Mouse (Mus musculus) spleen, postnatal 10 days (tissue): ENCODE data around the gene Otol1.
A peak's percentile ranks its signal among the peaks of the same experiment; 100 is the strongest.

ENCODE experiments used
- DNase-seq, 2 experiments: peaks; one replicate each; pipeline ENCODE4 v3.0.0; 2021 to 2022; ENCODE audit warnings: low spot score in 2 of 2

The Otol1 gene

DNA sequence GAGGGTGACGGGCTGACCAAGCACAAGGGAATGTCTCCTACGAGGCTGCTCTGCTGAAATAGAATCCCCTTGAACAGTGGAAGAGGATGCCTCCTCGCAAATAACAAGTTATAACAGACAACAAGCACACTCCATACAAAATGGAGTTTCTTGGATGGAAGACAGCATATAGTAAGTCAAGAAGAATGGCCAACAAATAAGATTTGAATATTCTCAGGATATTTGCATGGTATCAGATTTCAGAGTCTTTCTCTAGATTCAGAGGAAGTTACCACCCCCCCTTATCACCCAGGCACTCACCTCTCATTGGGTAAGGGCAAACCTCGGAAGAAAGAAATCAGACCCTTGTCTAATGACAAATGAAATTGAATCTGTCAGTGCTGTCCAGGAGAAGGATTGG, at the start of gene Otol1:
Otol1 (plus strand) TSS at position 301 of the 400 bp plus-strand sequence.
- no peak for DNase-seq

DNA sequence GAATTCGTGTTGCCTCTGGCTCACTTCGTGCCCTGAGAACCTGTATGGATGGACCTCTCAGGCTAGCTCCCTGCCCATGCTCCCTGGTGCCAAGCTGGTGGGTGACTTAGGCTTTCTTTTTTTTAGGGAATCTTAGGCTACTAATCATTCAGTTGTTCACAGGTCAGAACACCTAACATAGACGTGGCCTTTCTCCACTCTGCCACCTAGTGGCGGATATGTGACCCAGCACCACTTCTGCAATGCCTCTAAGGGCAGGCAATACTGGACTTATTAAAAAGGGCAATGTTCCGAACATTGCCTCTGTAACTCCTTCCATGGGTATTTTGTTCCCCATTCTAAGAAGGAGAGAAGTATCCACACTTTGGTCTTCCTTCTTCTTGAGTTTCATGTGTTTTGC, 45.2 kb upstream of the Otol1 start:
- DNase-seq = peak; percentile 8 to 29

DNA sequence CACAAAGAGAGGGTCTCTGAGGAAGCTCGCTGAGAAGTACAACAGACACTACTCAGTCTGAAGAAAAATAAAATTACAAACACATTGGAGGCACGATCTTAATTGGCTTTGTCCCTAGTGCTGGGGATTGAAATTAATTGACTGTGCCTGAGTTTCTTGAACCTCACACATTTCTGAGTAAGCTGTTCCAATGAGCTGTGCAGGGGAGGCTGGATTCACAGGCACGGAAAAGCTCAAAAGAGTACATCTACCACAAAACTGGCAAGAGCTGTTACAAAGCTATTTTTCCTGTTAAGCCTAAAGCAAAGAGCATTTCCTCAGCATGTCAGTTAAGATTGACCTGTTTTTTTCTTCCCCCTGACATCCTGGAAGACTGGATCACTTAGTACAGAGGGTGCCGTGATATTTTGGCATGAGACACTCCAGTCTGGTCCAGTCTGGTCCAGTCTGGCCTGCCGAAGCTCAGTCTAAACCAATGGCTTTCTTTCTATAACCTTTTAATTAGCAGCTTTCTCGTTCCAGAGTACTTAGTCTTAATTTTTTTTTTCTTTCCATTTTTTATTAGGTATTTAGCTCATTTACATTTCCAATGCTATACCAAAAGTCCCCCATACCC, 35.8 kb upstream of the Otol1 start:
- no peak for DNase-seq

DNA sequence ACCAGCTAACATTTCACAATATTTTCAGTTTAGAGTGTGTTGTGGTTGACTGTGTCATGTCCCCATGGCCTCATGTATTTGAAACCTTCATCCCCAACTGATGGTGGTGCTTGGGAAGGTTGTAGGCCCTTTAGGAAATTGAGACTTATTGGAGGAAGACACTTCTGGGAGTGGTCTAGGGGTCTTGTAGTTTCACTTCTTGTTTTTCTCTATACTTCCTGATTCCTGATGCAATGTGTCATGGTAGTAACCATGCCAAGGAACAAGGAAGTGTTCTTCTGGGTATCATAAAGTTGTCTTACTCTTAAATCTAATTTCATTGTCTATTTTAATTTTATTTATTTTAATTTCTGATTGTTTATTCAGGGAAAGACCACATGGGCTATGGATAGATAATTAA, 29.3 kb upstream of the Otol1 start:
- no peak for DNase-seq

GRCm38 (mm10) chr3:69993806-69994205, 13.6 kb upstream of the Otol1 start:
- no peak for DNase-seq

DNA sequence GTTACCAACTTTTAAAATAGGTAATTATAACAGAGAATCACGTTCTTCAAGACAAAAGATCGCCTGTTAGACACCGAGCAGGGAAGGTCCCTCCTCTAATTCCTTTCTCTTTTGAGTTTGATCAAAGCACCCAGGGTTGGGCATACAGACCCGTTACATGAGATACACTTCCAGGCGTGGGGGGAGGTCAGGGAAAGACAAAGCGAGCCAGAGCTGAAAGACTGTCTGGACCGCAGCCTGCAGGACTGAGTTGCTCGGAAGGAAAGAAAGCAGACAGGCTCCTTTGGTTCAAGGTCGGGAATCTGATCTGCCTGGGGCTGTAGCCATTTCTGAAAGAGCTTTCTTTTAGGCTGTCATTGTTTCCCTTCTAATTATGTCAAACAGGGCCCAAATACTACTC, 5.9 kb upstream of the Otol1 start:
- no peak for DNase-seq

DNA sequence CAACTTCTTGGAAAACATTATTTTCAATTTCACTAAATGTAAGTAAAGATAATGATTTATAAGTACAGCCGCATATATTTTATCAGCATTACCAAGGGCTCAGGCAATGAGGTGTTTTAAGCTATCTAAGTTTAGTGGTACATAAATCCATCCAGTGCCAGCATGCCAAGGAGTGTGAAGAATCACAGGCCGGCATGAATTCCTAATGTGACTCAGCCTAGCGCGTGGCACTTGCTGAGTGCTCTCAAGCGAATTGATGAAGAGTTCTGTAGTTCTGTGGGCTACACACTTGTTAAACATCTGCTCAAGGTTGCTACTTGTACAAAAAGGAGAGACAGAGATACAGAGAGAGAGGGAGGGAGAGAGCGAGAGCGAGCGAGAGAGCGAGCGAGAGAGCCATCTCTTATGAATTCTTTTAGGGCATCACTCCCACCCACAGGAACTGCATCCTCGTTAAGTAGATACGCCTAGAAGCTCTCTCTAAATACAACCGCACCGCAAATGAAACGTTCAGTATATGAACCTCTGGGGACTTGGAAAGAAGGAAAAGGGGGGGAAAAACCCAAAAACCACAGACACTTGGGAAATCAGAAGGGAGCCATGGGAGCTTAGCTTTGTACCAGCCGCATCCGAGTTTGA, 4.2 kb upstream of the Otol1 start:
- no peak for DNase-seq

GRCm38 (mm10) chr3:70003955-70004354, 3.5 kb upstream of the Otol1 start:
- DNase-seq = no peak

DNA sequence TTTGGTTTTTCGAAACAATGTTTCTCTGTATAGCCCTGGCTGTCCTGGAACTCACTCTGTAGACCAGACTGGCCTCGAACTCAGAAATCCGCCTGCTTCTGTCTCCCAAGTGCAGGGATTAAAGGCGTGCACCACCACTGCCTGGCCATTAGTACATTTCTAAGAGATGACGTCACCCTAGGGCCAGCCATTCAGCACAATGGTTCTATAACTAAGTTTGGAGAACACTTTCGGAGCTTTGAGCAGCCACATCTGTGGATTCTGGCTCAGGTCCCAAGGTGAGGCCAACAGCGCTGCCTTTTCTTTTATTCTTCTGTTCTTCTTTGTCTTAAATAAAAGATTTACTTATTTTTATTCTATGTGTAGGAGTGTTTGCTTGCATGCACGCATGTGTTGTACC, 3.0 kb upstream of the Otol1 start:
- no peak for DNase-seq

GRCm38 (mm10) chr3:70012641-70013040, 5.2 kb downstream of the Otol1 start:
- DNase-seq = no peak

- DNase-seq = no peak
Measured at GRCm38 (mm10) chr3:70026605-70027004, 19.2 kb downstream of the Otol1 start.

- DNase-seq = no peak
Measured at GRCm38 (mm10) chr3:70029260-70029659, 21.8 kb downstream of the Otol1 start.

GRCm38 (mm10) chr3:70035593-70035992, 28.2 kb downstream of the Otol1 start:
- DNase-seq = no peak
